Mouse (Mus musculus) forebrain, embryonic 10.5 days (tissue): ENCODE results near the gene Cpeb3. TPM values are rescaled to one million over a fixed set of nuclear protein-coding genes. Genes with fewer than 3 reads are reported as not detected.
A peak's percentile ranks its signal among the peaks of the same experiment; 100 is the strongest.

ENCODE experiments used
- DNase-seq: peaks from one replicate; pipeline ENCODE4 v3.0.0-alpha.2; 2017; ENCODE audit warnings: low spot score; ENCODE audit errors: extremely low spot score
- H3K27ac ChIP-seq: fragments of 300-500 bp; sonication (generic); 2 replicates; pipeline ENCODE4 v1.5.1; 2016; ENCODE audit warnings: mild to moderate bottlenecking
- H3K27me3 ChIP-seq: fragments of 300-500 bp; sonication (generic); 2 replicates; pipeline ENCODE4 v1.6.1; 2016; ENCODE audit warnings: mild to moderate bottlenecking; ENCODE audit not compliant: poor library complexity, severe bottlenecking
- H3K36me3 ChIP-seq: fragments of 300-500 bp; sonication (generic); replicated peaks from 2 replicates; pipeline ENCODE4 v1.6.1; 2016; ENCODE audit warnings: mild to moderate bottlenecking, moderate library complexity
- H3K4me1 ChIP-seq: fragments of 300-500 bp; sonication (generic); 2 replicates; pipeline ENCODE4 v1.6.1; 2016
- H3K4me3 ChIP-seq: fragments of 300-500 bp; sonication (generic); 2 replicates; pipeline ENCODE4 v1.5.1; 2016; ENCODE audit warnings: mild to moderate bottlenecking, moderate library complexity
- H3K9me3 ChIP-seq: fragments of 300-500 bp; sonication (generic); 2 replicates; pipeline ENCODE4 v1.6.1; 2016; ENCODE audit warnings: mild to moderate bottlenecking, moderate library complexity
- WGBS: fragments of 180-500 bp; shearing (Covaris S2); methylation state at CpG from one replicate; pipeline ENCODE4 v1.1.7; 2016; 5-methylcytosine and 5-hydroxymethylcytosine counted together
- polyA plus RNA-seq: library from polyadenylated mRNA; unstranded; fragments of >200 nt; fragmentation: Nextera tagmentation; extraction: Ambion mirVana; gene quantifications from 2 replicates; pipeline ENCODE4 v1.2.1, GENCODE M21; 2016

Cpeb3 gene
- polyA plus RNA-seq: 0.69 and 0.95 TPM in 2 replicates

DNA sequence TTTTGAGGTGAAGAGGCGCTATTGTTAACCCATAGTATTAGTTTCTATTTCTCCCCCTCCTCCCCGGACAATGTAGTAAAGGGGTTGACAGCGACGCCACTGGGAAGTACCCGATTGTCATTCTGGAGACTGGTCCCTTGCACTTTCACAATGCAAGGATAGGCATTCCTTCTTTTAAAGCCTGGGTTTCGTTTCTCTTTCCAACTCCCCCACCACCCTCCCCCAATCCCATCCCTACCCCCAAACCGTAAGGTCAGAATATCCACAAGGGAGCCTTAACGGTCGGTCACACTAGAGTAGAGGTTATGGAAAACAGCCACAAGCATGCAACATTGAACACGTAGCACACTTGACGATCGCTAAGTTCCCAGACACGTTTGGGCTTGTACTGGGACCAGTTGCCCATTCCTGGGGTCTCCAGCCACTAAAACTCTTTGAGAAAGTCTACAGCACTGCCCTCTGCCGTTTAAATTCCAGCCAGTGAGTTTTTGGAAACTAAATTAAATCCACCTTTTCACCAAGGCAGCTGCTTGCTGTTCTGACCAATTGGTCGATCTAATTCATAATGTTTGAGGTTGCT, at the start of gene Cpeb3:
Gene Cpeb3, minus strand, starts transcription at position 426 of the 580 bp plus-strand sequence.
- Histone ChIP-seq H3K4me3 (peak within 1 kb of the TSS; percentile 89), H3K4me1 (peaks cover 24% of the 10 kb centered on the region), H3K27me3 (peaks cover 10% of the 10 kb centered on the region), H3K9me3 (no peaks in the 10 kb centered on the region), H3K27ac (peak within 1 kb of the TSS; percentile 96), H3K36me3 (peaks cover 40% of the 10 kb centered on the region)
- under 1% methylated on average over 15 of the region's 15 CpGs for WGBS
- peak; percentile 46 for DNase-seq

DNA sequence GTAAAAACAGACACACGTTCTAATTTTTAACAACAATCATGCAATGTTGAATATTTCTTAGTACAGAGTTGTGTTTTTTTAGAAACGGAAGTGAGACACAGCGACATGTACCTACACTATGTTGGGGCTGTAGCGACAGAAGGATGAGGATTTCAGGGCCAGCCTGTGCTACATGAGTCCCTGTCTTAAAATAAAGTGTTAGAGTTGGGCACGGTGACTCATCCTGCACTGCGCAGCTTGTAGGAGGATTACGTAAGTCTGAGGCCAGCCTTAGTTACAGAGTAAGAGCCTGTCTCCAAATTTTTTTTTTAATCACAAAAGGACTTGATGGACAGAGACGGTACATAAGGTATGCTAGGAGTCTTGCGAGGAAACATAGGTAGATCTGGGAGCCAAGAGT, 46.9 kb upstream of the Cpeb3 start:
- 92% methylated on average over 9 of the region's 9 CpGs for WGBS
- Histone ChIP-seq H3K27ac (no peak overlapping the region), H3K4me1 (no peaks in the 10 kb centered on the region), H3K4me3 (no peak overlapping the region), H3K27me3 (no peaks in the 10 kb centered on the region), H3K9me3 (no peaks in the 10 kb centered on the region), H3K36me3 (no peaks in the 10 kb centered on the region)
- no peak for DNase-seq

- 68% methylated on average over 6 of the region's 6 CpGs for WGBS
- Histone ChIP-seq H3K36me3 (no peaks in the 10 kb centered on the region), H3K27ac (no peak overlapping the region), H3K27me3 (no peaks in the 10 kb centered on the region), H3K4me3 (no peak overlapping the region), H3K4me1 (no peaks in the 10 kb centered on the region), H3K9me3 (no peaks in the 10 kb centered on the region)
- DNase-seq: no peak
Measured at GRCm38 (mm10) chr19:37252104-37252503, 43.7 kb upstream of the Cpeb3 start.

GRCm38 (mm10) chr19:37248199-37248598, 39.8 kb upstream of the Cpeb3 start:
- H3K4me1 ChIP-seq: no peaks in the 10 kb centered on the region
- H3K9me3 ChIP-seq: no peaks in the 10 kb centered on the region; the same call in 1 of the 2 replicates
- H3K27ac ChIP-seq: no peak overlapping the region
- no peaks in the 10 kb centered on the region for H3K36me3 ChIP-seq
- no peaks in the 10 kb centered on the region for H3K27me3 ChIP-seq
- 82% methylated on average over 3 of the region's 3 CpGs for WGBS
- no peak overlapping the region for H3K4me3 ChIP-seq
- no peak for DNase-seq

DNA sequence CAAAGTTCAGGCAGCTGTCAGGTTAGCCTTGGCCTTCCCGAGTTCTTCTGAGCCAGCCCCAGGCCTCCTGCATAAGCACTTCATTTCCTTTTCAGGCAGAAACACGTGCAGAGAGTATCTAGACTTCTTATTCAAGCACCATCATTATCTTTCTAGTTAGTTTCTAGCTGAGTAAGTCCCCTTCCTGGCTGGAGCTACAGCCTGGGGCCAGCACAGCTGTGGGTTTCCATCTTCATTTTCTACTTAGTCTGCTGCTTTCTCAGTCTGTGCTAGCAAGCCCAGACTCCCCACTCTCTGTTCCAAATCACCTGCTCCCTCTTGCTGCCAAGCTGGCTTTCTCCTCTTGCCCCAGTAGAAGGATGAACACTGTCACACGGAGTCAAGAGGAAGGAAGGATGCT, 38.5 kb upstream of the Cpeb3 start:
- H3K27ac ChIP-seq: no peak overlapping the region
- H3K36me3 ChIP-seq: no peaks in the 10 kb centered on the region
- WGBS: 61% methylated on average over 3 of the region's 3 CpGs
- H3K4me3 ChIP-seq: no peak overlapping the region
- no peaks in the 10 kb centered on the region for H3K27me3 ChIP-seq
- H3K9me3 ChIP-seq: no peaks in the 10 kb centered on the region; the same call in 1 of the 2 replicates
- DNase-seq: no peak
- no peaks in the 10 kb centered on the region for H3K4me1 ChIP-seq

DNA sequence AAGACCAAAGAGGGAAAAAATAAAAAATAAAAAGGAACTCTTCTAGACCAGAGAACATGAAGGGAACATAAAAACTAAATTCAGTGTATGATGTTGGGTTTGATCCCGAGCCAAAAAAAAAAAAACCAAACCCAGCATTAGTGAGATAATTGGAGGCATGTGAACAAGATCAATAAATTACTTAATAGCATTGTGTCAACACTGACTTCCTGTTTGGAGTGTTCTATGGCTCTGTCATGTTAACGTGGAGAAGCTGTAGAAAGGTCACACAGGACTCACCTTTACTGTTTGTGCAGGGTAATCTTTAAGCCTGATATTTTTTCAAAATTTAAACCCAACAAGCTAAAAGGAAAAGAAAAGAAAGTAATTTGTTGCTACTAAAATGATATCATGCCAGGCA, 34.3 kb upstream of the Cpeb3 start:
- Histone ChIP-seq H3K9me3 (no peaks in the 10 kb centered on the region; the same call in 1 of the 2 replicates), H3K36me3 (no peaks in the 10 kb centered on the region), H3K4me1 (peaks cover 13% of the 10 kb centered on the region), H3K27ac (no peak overlapping the region), H3K4me3 (no peak overlapping the region), H3K27me3 (peaks cover 9% of the 10 kb centered on the region)
- DNase-seq: no peak
- WGBS: 66% methylated on average over 2 of the region's 2 CpGs

DNA sequence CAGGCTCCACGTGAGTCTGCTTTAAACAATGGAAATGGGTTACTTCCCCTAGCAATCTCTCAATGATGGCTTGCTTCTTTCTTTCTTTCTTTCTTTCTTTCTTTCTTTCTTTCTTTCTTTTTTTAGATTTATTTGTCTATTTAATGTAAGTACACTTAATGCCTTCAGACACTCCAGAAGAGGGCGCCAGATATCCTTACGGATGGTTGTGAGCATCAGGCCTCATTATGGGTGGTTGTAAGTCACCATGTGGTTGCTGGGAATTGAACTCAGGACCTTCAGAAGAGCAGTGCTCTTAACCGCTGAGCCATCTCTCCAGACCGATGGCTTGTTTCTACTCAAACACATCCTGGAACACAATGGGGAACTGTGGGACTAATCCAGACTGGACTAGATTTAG, 32.8 kb upstream of the Cpeb3 start:
- WGBS: 74% methylated on average over 5 of the region's 5 CpGs
- no peaks in the 10 kb centered on the region; the same call in 1 of the 2 replicates for H3K9me3 ChIP-seq
- no peaks in the 10 kb centered on the region for H3K36me3 ChIP-seq
- H3K4me1 ChIP-seq: peaks cover 14% of the 10 kb centered on the region
- no peak for DNase-seq
- no peak overlapping the region for H3K27ac ChIP-seq
- no peak overlapping the region for H3K4me3 ChIP-seq
- peaks cover 24% of the 10 kb centered on the region for H3K27me3 ChIP-seq

- Histone ChIP-seq H3K4me3 (no peak overlapping the region), H3K27me3 (peaks cover 45% of the 10 kb centered on the region), H3K9me3 (no peaks in the 10 kb centered on the region), H3K36me3 (no peaks in the 10 kb centered on the region), H3K27ac (no peak overlapping the region), H3K4me1 (peaks cover 22% of the 10 kb centered on the region)
- WGBS: 25% methylated on average over 4 of the region's 4 CpGs
- DNase-seq: peak; percentile 32
Measured at GRCm38 (mm10) chr19:37239096-37239495, 30.7 kb upstream of the Cpeb3 start.

GRCm38 (mm10) chr19:37238651-37239050, 30.2 kb upstream of the Cpeb3 start:
- Histone ChIP-seq H3K36me3 (no peaks in the 10 kb centered on the region), H3K4me3 (peak overlapping the region; percentile 25; the same call in 1 of the 2 replicates), H3K9me3 (no peaks in the 10 kb centered on the region), H3K27ac (peak overlapping the region; percentile 48), H3K27me3 (peaks cover 49% of the 10 kb centered on the region), H3K4me1 (peaks cover 26% of the 10 kb centered on the region)
- no peak for DNase-seq
- 12% methylated on average over 7 of the region's 7 CpGs for WGBS

GRCm38 (mm10) chr19:37237712-37238437, 29.5 kb upstream of the Cpeb3 start:
- peak overlapping the region; percentile 25; the same call in 1 of the 2 replicates for H3K4me3 ChIP-seq
- WGBS: 10% methylated on average over 15 of the region's 15 CpGs
- DNase-seq: no peak
- H3K36me3 ChIP-seq: no peaks in the 10 kb centered on the region
- peaks cover 56% of the 10 kb centered on the region for H3K27me3 ChIP-seq
- H3K4me1 ChIP-seq: peaks cover 29% of the 10 kb centered on the region
- peak overlapping the region; percentile 48 for H3K27ac ChIP-seq
- no peaks in the 10 kb centered on the region for H3K9me3 ChIP-seq

GRCm38 (mm10) chr19:37237306-37237705, 28.9 kb upstream of the Cpeb3 start:
- Histone ChIP-seq H3K27ac (no peak overlapping the region), H3K4me3 (no peak overlapping the region), H3K9me3 (no peaks in the 10 kb centered on the region), H3K36me3 (no peaks in the 10 kb centered on the region), H3K4me1 (peaks cover 29% of the 10 kb centered on the region), H3K27me3 (peaks cover 61% of the 10 kb centered on the region)
- 55% methylated on average over 5 of the region's 5 CpGs for WGBS
- DNase-seq: no peak

DNA sequence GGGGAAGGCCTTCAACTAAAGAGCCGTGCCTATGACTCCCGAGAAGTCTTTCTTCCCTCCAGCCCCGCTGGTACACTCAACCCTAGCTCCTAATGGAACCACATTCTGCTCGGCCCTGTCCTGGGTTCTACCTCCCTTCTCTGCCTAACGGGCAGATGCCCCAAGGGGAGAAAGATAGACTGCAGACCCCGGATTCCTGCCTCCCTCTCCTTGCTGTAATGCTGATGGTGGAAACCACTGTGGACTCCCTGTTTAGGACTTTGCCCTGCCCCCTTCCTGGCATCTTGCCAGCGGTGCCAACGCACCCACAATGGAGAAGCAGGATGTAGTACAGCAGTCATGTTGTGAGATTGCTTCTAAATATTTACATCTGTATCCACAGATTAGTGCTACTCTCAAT, 27.4 kb upstream of the Cpeb3 start:
- 63% methylated on average over 8 of the region's 8 CpGs for WGBS
- H3K4me1 ChIP-seq: peaks cover 29% of the 10 kb centered on the region
- H3K9me3 ChIP-seq: no peaks in the 10 kb centered on the region
- no peak overlapping the region for H3K27ac ChIP-seq
- no peak overlapping the region for H3K4me3 ChIP-seq
- DNase-seq: no peak
- H3K36me3 ChIP-seq: no peaks in the 10 kb centered on the region
- peaks cover 63% of the 10 kb centered on the region for H3K27me3 ChIP-seq
